Mouse (Mus musculus): ENCODE measurements at regions not wholly inside any gene's neighbourhood (a gene's known extent, or its start where the extent isn't known, plus 50 kb on each side); places are given as distances from the start of the nearest gene placed in this dataset.

- Histone ChIP-seq H3K9me3 (no peaks in the 10 kb centered on the region), H3K36me3 (no peaks in the 10 kb centered on the region), H3K9ac (replicated peaks) (no peak overlapping the region), H3K27ac (no peak overlapping the region), H3K4me2 (no peak overlapping the region), H3K4me3 (replicated peaks) (no peak overlapping the region), H3K27me3 (no peaks in the 10 kb centered on the region), H3K4me1 (replicated peaks) (no peaks in the 10 kb centered on the region)
- WGBS: 86% methylated on average over 4 of the region's 4 CpGs
- ATAC-seq (ENCODE audit: insufficient number of reproducible peaks, insufficient read depth, low FRiP score, low TSS enrichment, low read depth): no peak
These were observed 433.3 kb downstream of the Gria2 start for GRCm38 (mm10) chr3:80369214-80369941.

- Histone ChIP-seq H3K9me3 (no peaks in the 10 kb centered on the region), H3K36me3 (no peaks in the 10 kb centered on the region), H3K4me2 (no peak overlapping the region), H3K4me3 (replicated peaks) (no peak overlapping the region), H3K27me3 (no peaks in the 10 kb centered on the region), H3K4me1 (replicated peaks) (no peaks in the 10 kb centered on the region), H3K27ac (no peak overlapping the region), H3K9ac (replicated peaks) (no peak overlapping the region)
- 73% methylated on average over 3 of the region's 3 CpGs for WGBS
- ATAC-seq (ENCODE audit: insufficient number of reproducible peaks, insufficient read depth, low FRiP score, low TSS enrichment, low read depth): no peak
These were observed 430.2 kb downstream of the Gria2 start for GRCm38 (mm10) chr3:80372436-80372835.

- WGBS: 91% methylated on average over 2 of the region's 2 CpGs
- ATAC-seq (ENCODE audit: insufficient number of reproducible peaks, insufficient read depth, low FRiP score, low TSS enrichment, low read depth): no peak
- no peaks in the 10 kb centered on the region for H3K36me3 ChIP-seq
- H3K9me3 ChIP-seq: no peaks in the 10 kb centered on the region
- no peak overlapping the region for H3K4me2 ChIP-seq
- H3K4me1 ChIP-seq (replicated peaks): no peaks in the 10 kb centered on the region
- no peak overlapping the region for H3K27ac ChIP-seq
- H3K27me3 ChIP-seq: no peaks in the 10 kb centered on the region
- H3K9ac ChIP-seq (replicated peaks): no peak overlapping the region
- H3K4me3 ChIP-seq (replicated peaks): no peak overlapping the region
These were observed 416.6 kb downstream of the Gria2 start for GRCm38 (mm10) chr3:80385986-80386385.

- H3K27me3 ChIP-seq: no peaks in the 10 kb centered on the region
- H3K9ac ChIP-seq (replicated peaks): no peak overlapping the region
- ATAC-seq (ENCODE audit: insufficient number of reproducible peaks, insufficient read depth, low FRiP score, low TSS enrichment, low read depth): no peak
- no peak overlapping the region for H3K4me2 ChIP-seq
- H3K9me3 ChIP-seq: no peaks in the 10 kb centered on the region
- no peak overlapping the region for H3K4me3 ChIP-seq (replicated peaks)
- no peaks in the 10 kb centered on the region for H3K4me1 ChIP-seq (replicated peaks)
- H3K36me3 ChIP-seq: no peaks in the 10 kb centered on the region
- WGBS: 61% methylated on average over 4 of the region's 4 CpGs
- no peak overlapping the region for H3K27ac ChIP-seq
These were observed 406.4 kb downstream of the Gria2 start for GRCm38 (mm10) chr3:80396240-80396639.

GRCm38 (mm10) chr3:80420453-80420852 lies 382.2 kb downstream of the Gria2 start:
- H3K4me3 ChIP-seq (replicated peaks): no peak overlapping the region
- no peaks in the 10 kb centered on the region for H3K36me3 ChIP-seq
- no peak for ATAC-seq (ENCODE audit: insufficient number of reproducible peaks, insufficient read depth, low FRiP score, low TSS enrichment, low read depth)
- no peak overlapping the region for H3K4me2 ChIP-seq
- H3K27me3 ChIP-seq: no peaks in the 10 kb centered on the region
- no peaks in the 10 kb centered on the region for H3K9me3 ChIP-seq
- WGBS: 86% methylated on average over 3 of the region's 3 CpGs
- H3K27ac ChIP-seq: no peak overlapping the region
- H3K9ac ChIP-seq (replicated peaks): no peak overlapping the region
- H3K4me1 ChIP-seq (replicated peaks): no peaks in the 10 kb centered on the region

GRCm38 (mm10) chr3:80421461-80421860 lies 381.2 kb downstream of the Gria2 start:
- Histone ChIP-seq H3K27me3 (no peaks in the 10 kb centered on the region), H3K4me2 (no peak overlapping the region), H3K4me1 (replicated peaks) (no peaks in the 10 kb centered on the region), H3K36me3 (no peaks in the 10 kb centered on the region), H3K27ac (no peak overlapping the region), H3K9ac (replicated peaks) (no peak overlapping the region), H3K4me3 (replicated peaks) (no peak overlapping the region), H3K9me3 (no peaks in the 10 kb centered on the region)
- 84% methylated on average over 3 of the region's 3 CpGs for WGBS
- no peak for ATAC-seq (ENCODE audit: insufficient number of reproducible peaks, insufficient read depth, low FRiP score, low TSS enrichment, low read depth)

GRCm38 (mm10) chr3:80422106-80422505 lies 380.5 kb downstream of the Gria2 start:
- Histone ChIP-seq H3K4me2 (no peak overlapping the region), H3K27ac (no peak overlapping the region), H3K36me3 (no peaks in the 10 kb centered on the region), H3K9me3 (no peaks in the 10 kb centered on the region), H3K9ac (replicated peaks) (no peak overlapping the region), H3K4me3 (replicated peaks) (no peak overlapping the region), H3K4me1 (replicated peaks) (no peaks in the 10 kb centered on the region), H3K27me3 (no peaks in the 10 kb centered on the region)
- no peak for ATAC-seq (ENCODE audit: insufficient number of reproducible peaks, insufficient read depth, low FRiP score, low TSS enrichment, low read depth)
- 77% methylated on average over 3 of the region's 3 CpGs for WGBS

GRCm38 (mm10) chr3:80422646-80423045 lies 380.0 kb downstream of the Gria2 start:
- no peak overlapping the region for H3K4me2 ChIP-seq
- H3K4me1 ChIP-seq (replicated peaks): no peaks in the 10 kb centered on the region
- H3K27ac ChIP-seq: no peak overlapping the region
- H3K36me3 ChIP-seq: no peaks in the 10 kb centered on the region
- no peaks in the 10 kb centered on the region for H3K27me3 ChIP-seq
- ATAC-seq (ENCODE audit: insufficient number of reproducible peaks, insufficient read depth, low FRiP score, low TSS enrichment, low read depth): no peak
- no peak overlapping the region for H3K4me3 ChIP-seq (replicated peaks)
- no peak overlapping the region for H3K9ac ChIP-seq (replicated peaks)
- H3K9me3 ChIP-seq: no peaks in the 10 kb centered on the region
- whole genome bisulfite sequencing: 79% methylated on average over 4 of the region's 4 CpGs
